Mouse (Mus musculus): ENCODE measurements around the gene Ccdc141. TPM values are rescaled to one million over a fixed set of nuclear protein-coding genes. Genes with fewer than 3 reads are reported as not detected.

Ccdc141 gene
- polyA plus RNA-seq, 1 experiment from 2014 or later = 4.3 TPM

DNA sequence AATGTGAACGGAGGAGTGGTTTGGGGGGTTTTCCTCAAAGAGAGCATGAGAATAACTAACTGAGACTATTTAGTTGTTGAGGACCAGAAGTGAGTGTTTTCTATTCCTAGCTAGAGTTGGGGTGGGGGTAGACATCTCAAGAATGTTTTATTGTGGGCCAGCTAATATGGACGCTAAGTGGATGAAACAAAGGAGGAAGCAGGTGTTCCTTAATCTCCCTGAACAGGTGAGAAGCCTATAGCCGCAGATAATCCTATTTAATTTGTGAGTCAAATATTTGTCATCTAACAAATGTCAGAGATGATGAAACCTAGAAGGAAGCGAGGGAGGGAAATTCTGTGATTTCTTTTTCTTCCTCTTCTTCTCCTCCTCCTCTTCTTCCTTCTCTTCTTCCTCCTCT, 60.1 kb downstream of the Ccdc141 start:
- Histone ChIP-seq H3K9ac (ENCODE audit: low read length) (no peak overlapping the region), H3K36me3 (ENCODE audit: control insufficient read depth, insufficient read depth, low read length) (no peaks in the 10 kb centered on the region), H3K4me3 (ENCODE audit: low read depth, low read length) (no peak overlapping the region), H3K27me3 (replicated peaks; ENCODE audit: control insufficient read depth, insufficient read depth, low read length) (no peaks in the 10 kb centered on the region), H3K9me3 (replicated peaks; ENCODE audit: control insufficient read depth, low read length) (no peaks in the 10 kb centered on the region), H3K4me1 (ENCODE audit: control insufficient read depth, insufficient read depth, low read length) (peaks cover 5% of the 10 kb centered on the region), H3K27ac (ENCODE audit: low read depth, low read length) (no peak overlapping the region), H3K4me2 (ENCODE audit: low read length) (no peak overlapping the region)
- WGBS = 79% methylated on average over 4 of the region's 4 CpGs
- no peak for ATAC-seq
- no peak for DNase-seq (ENCODE audit: low spot score)

DNA sequence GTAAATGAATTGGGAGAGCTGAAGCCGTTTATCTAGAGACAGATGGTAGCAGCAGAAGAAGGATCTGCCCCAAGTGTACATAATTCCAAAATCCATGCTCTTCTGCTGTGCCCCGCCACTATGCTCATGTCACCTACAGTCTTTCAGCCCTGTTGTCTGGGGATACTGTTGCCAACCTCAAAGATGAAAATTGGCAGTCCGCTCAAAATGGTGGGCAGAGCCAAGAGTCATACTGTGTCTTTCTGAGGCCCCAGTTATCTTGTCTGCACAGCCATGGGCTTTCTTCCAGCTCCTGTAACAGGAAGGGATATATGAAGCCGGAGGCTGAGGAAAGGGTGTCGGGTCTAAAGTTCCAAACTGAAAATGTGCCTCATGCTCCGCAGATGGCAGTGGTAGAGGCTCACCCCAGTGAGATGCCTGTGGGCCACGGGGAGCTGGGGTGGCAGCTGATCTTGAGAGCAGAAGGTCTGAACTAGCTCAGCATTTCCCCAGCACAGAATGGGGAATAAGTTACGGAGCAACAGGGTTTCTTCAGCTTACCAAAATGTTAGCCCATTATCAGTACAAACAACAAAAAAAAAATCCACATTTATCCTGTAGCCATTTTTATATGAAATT, 60.8 kb downstream of the Ccdc141 start:
- Histone ChIP-seq H3K27ac (ENCODE audit: low read depth, low read length) (no peak overlapping the region), H3K27me3 (replicated peaks; ENCODE audit: control insufficient read depth, insufficient read depth, low read length) (no peaks in the 10 kb centered on the region), H3K4me3 (ENCODE audit: low read depth, low read length) (no peak overlapping the region), H3K4me1 (ENCODE audit: control insufficient read depth, insufficient read depth, low read length) (peaks cover 5% of the 10 kb centered on the region), H3K4me2 (ENCODE audit: low read length) (no peak overlapping the region), H3K9ac (ENCODE audit: low read length) (no peak overlapping the region), H3K36me3 (ENCODE audit: control insufficient read depth, insufficient read depth, low read length) (no peaks in the 10 kb centered on the region), H3K9me3 (replicated peaks; ENCODE audit: control insufficient read depth, low read length) (no peaks in the 10 kb centered on the region)
- 78% methylated on average over 8 of the region's 8 CpGs for WGBS
- DNase-seq (ENCODE audit: low spot score) (no peak), ATAC-seq (no peak; the same call in 1 of the 2 replicates)

DNA sequence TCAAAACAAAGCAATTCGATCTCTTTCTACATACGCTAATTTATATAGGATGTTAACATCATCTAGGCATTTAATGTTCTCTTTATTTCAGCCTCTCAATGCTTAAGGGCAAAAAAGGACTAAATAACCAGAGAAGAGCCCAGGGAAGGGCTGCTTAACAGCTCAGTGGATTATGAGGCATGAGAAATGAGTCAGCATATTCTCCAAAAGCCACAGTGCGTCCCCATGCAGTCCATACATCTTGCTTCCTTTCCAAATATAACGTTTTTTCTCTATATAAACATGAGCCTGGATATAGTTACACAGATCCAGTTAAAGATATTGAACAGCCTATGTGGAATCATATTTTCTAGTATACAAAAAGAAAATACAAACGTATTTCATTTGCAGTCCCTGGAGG, 61.9 kb downstream of the Ccdc141 start:
- Histone ChIP-seq H3K9ac (ENCODE audit: low read length) (no peak overlapping the region), H3K36me3 (ENCODE audit: control insufficient read depth, insufficient read depth, low read length) (no peaks in the 10 kb centered on the region), H3K27ac (ENCODE audit: low read depth, low read length) (no peak overlapping the region), H3K4me1 (ENCODE audit: control insufficient read depth, insufficient read depth, low read length) (peaks cover under 1% of the 10 kb centered on the region), H3K27me3 (replicated peaks; ENCODE audit: control insufficient read depth, insufficient read depth, low read length) (no peaks in the 10 kb centered on the region), H3K9me3 (replicated peaks; ENCODE audit: control insufficient read depth, low read length) (no peaks in the 10 kb centered on the region), H3K4me2 (ENCODE audit: low read length) (no peak overlapping the region), H3K4me3 (ENCODE audit: low read depth, low read length) (no peak overlapping the region)
- 86% methylated on average over 5 of the region's 5 CpGs for WGBS
- DNase-seq (ENCODE audit: low spot score) = no peak
- ATAC-seq = no peak

DNA sequence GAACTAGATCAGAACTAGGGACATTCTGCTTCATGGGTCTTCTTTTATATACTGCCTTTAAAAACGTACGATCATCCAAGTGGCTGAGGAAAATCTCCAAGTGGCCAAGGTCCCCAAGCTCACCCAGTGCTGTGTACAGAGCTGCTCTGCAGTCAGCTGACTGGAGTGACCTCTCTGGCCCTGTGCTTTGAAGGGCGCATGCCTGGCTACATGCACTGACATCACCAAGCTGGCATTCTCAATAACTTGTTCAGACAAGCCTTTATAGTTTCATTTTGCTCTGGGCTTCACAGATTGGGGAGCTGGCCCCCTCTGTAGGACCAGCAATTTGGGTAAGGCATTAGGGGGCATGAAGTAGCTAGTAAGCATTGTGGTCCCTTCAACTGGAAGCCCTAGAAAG, 64.3 kb downstream of the Ccdc141 start:
- Histone ChIP-seq H3K27ac (ENCODE audit: low read depth, low read length) (no peak overlapping the region), H3K9ac (ENCODE audit: low read length) (no peak overlapping the region), H3K4me1 (ENCODE audit: control insufficient read depth, insufficient read depth, low read length) (no peaks in the 10 kb centered on the region), H3K9me3 (replicated peaks; ENCODE audit: control insufficient read depth, low read length) (no peaks in the 10 kb centered on the region), H3K4me3 (ENCODE audit: low read depth, low read length) (no peak overlapping the region), H3K27me3 (replicated peaks; ENCODE audit: control insufficient read depth, insufficient read depth, low read length) (no peaks in the 10 kb centered on the region), H3K4me2 (ENCODE audit: low read length) (no peak overlapping the region), H3K36me3 (ENCODE audit: control insufficient read depth, insufficient read depth, low read length) (no peaks in the 10 kb centered on the region)
- WGBS = 93% methylated on average over 3 of the region's 3 CpGs
- ATAC-seq (no peak), DNase-seq (ENCODE audit: low spot score) (no peak)

DNA sequence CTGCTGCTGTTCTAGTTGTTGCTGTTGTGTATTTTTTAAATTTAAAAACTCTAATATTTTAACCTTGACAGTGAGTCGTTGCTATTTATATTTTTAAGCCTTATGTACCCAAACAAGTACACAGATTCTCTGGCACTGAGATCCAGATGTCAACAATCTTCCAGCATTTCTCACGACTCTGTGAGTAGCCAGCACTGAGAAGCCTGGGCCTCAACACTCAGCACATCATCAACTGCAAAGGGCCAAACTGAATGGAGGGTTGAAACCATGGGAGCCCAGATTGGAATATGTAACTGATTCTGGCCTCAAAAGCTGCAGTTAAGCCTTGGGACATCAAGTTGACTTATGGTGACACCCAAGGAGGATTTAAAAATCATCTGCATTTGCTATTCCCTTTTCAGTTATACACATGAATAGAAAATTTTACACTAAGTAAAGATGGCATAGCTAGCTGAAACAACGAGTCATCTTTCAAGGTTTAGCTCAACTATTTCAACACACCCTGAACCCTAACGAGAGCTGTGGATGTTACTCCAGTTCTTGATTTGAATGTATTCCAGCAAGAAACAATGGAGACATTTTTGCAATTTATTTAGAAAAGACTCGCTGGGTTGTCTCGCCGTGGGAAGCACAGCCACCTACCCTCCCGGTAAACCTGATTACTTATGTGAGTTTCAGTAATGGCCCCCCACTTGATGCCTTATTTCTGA, 65.3 kb downstream of the Ccdc141 start:
- no peaks in the 10 kb centered on the region for H3K9me3 ChIP-seq (replicated peaks; ENCODE audit: control insufficient read depth, low read length)
- no peak overlapping the region for H3K27ac ChIP-seq (ENCODE audit: low read depth, low read length)

DNA sequence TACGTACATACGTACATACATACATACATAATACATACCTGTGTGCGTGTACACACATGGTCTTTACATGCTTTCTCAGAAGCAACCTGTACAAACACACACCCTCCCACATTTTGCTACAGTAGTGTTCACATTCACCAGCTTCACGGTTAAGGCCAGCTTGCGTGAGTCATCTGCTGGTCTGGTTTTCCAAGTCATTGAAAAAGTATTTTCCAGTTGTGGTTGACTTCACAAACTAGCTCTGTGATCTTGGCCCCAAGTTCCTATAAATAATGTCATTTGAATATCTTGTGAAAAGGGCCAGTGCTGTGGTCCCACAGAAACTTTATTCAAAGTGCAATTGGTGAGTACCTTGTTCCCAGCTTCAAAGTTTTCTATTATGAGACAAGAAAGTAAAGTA, 67.9 kb downstream of the Ccdc141 start:
- H3K9ac ChIP-seq (ENCODE audit: low read length) = no peak overlapping the region
- ATAC-seq (no peak), DNase-seq (ENCODE audit: low spot score) (no peak)
- H3K4me3 ChIP-seq (ENCODE audit: low read depth, low read length) = no peak overlapping the region
- H3K36me3 ChIP-seq (ENCODE audit: control insufficient read depth, insufficient read depth, low read length) = no peaks in the 10 kb centered on the region
- H3K4me1 ChIP-seq (ENCODE audit: control insufficient read depth, insufficient read depth, low read length) = no peaks in the 10 kb centered on the region
- H3K27ac ChIP-seq (ENCODE audit: low read depth, low read length) = no peak overlapping the region
- WGBS = 89% methylated on average over 5 of the region's 5 CpGs
- no peaks in the 10 kb centered on the region for H3K9me3 ChIP-seq (replicated peaks; ENCODE audit: control insufficient read depth, low read length)
- H3K27me3 ChIP-seq (replicated peaks; ENCODE audit: control insufficient read depth, insufficient read depth, low read length) = no peaks in the 10 kb centered on the region
- no peak overlapping the region for H3K4me2 ChIP-seq (ENCODE audit: low read length)

More for the DNA sequence above, 65.3 kb downstream of the Ccdc141 start:
- Histone ChIP-seq H3K4me1 (ENCODE audit: control insufficient read depth, insufficient read depth, low read length) (no peaks in the 10 kb centered on the region), H3K36me3 (ENCODE audit: control insufficient read depth, insufficient read depth, low read length) (no peaks in the 10 kb centered on the region), H3K27me3 (replicated peaks; ENCODE audit: control insufficient read depth, insufficient read depth, low read length) (no peaks in the 10 kb centered on the region), H3K9ac (ENCODE audit: low read length) (no peak overlapping the region), H3K4me3 (ENCODE audit: low read depth, low read length) (no peak overlapping the region), H3K4me2 (ENCODE audit: low read length) (no peak overlapping the region)
- DNase-seq (ENCODE audit: low spot score) (no peak), ATAC-seq (no peak)
- 72% methylated on average over 8 of the region's 8 CpGs for WGBS

DNA sequence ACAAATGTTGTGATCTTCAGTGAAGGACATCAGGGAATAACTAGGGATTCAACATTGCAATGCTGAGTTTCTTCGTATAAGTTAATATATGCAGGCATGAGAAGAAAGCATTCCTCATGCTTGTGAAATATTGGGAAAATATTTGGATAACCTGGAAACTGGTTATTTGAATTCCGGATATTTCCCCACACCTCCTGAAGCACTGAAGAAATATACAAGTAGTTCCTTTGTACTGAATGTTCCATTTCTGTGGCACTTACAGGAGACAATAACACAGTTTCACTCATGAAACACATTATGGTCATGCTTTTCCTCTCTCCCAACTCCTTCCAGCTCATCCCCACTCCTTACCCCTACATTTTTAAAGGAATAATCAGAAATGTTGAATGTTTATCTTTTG, 70.6 kb downstream of the Ccdc141 start:
- H3K4me3 ChIP-seq (ENCODE audit: low read depth, low read length) = no peak overlapping the region
- H3K9me3 ChIP-seq (replicated peaks; ENCODE audit: control insufficient read depth, low read length) = no peaks in the 10 kb centered on the region
- no peak overlapping the region for H3K27ac ChIP-seq (ENCODE audit: low read depth, low read length)
- no peaks in the 10 kb centered on the region for H3K4me1 ChIP-seq (ENCODE audit: control insufficient read depth, insufficient read depth, low read length)
- ATAC-seq (no peak), DNase-seq (ENCODE audit: low spot score) (no peak)
- no peak overlapping the region for H3K9ac ChIP-seq (ENCODE audit: low read length)
- WGBS = 94% methylated on average over 2 of the region's 2 CpGs
- H3K27me3 ChIP-seq (replicated peaks; ENCODE audit: control insufficient read depth, insufficient read depth, low read length) = no peaks in the 10 kb centered on the region
- H3K36me3 ChIP-seq (ENCODE audit: control insufficient read depth, insufficient read depth, low read length) = no peaks in the 10 kb centered on the region
- no peak overlapping the region for H3K4me2 ChIP-seq (ENCODE audit: low read length)

DNA sequence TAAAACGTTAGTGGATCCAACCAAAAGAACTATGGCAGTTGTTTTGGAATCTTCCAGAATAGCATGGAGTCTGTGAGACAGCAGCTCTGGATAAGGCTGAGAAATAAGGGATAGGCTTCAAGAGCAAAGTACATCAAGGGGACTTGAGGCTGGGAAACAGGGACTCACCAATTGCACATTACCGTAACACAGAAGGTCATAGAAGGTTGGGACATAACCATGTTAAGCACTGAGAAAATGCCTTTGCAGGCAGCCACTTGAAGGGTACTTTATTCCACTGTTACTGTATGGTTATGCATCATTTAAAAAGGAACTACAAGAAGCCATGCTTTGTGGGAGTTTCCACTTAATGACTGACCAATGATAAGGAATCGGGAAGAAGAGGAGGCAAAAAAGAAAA, 71.7 kb downstream of the Ccdc141 start:
- H3K4me1 ChIP-seq (ENCODE audit: control insufficient read depth, insufficient read depth, low read length) = no peaks in the 10 kb centered on the region; the same call in 1 of the 2 replicates
- H3K27me3 ChIP-seq (replicated peaks; ENCODE audit: control insufficient read depth, insufficient read depth, low read length) = no peaks in the 10 kb centered on the region
- no peak overlapping the region for H3K4me3 ChIP-seq (ENCODE audit: low read depth, low read length)
- no peaks in the 10 kb centered on the region for H3K36me3 ChIP-seq (ENCODE audit: control insufficient read depth, insufficient read depth, low read length)
- WGBS = 92% methylated on average over 3 of the region's 3 CpGs
- H3K27ac ChIP-seq (ENCODE audit: low read depth, low read length) = no peak overlapping the region
- DNase-seq (ENCODE audit: low spot score) = no peak
- H3K9me3 ChIP-seq (replicated peaks; ENCODE audit: control insufficient read depth, low read length) = no peaks in the 10 kb centered on the region
- no peak overlapping the region for H3K9ac ChIP-seq (ENCODE audit: low read length)
- no peak overlapping the region for H3K4me2 ChIP-seq (ENCODE audit: low read length)
- ATAC-seq = no peak

DNA sequence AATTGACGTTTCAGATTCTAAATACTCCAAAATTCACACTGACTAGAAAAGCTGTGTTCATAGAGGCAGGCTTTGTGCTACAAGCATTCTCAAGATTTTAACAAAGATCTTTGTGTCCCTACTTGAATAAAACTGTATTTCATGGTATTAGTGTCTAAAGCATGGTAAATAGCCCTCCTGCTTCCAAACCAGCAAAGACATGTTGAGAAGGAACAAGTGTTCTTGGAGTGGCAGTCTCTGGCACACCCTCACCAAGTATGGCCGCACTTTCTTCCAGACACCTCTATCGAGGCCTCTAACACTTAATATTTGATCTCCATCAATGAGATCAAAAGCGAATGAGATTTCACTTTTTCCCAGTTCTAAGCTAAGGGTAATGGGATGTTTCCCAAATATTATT, 78.7 kb downstream of the Ccdc141 start:
- Histone ChIP-seq H3K4me3 (ENCODE audit: low read depth, low read length) (no peak overlapping the region), H3K27ac (ENCODE audit: low read depth, low read length) (no peak overlapping the region), H3K9ac (ENCODE audit: low read length) (no peak overlapping the region), H3K4me2 (ENCODE audit: low read length) (no peak overlapping the region), H3K27me3 (replicated peaks; ENCODE audit: control insufficient read depth, insufficient read depth, low read length) (no peaks in the 10 kb centered on the region), H3K9me3 (replicated peaks; ENCODE audit: control insufficient read depth, low read length) (no peaks in the 10 kb centered on the region), H3K4me1 (ENCODE audit: control insufficient read depth, insufficient read depth, low read length) (no peaks in the 10 kb centered on the region; the same call in 1 of the 2 replicates), H3K36me3 (ENCODE audit: control insufficient read depth, insufficient read depth, low read length) (no peaks in the 10 kb centered on the region)
- ATAC-seq = no peak
- 84% methylated on average over 4 of the region's 4 CpGs for WGBS
- DNase-seq (ENCODE audit: low spot score) = no peak
